8 mouse cellular contexts compared by ENCODE assay signal in genomic region chr13:24920333-24920977, GRCm38 (mm10). TPM values are rescaled to one million over a fixed set of nuclear protein-coding genes. Genes with fewer than 3 reads are reported as not detected.
DNase-seq lines count a peak whose midpoint lies in the region; ATAC-seq lines count a peak whose summit lies in the region.

No protein-coding gene starts in this region.

- H3K9ac ChIP-seq in embryonic facial prominence, embryonic 11.5 days (replicated peaks; ENCODE audit: low read length) = no peak overlapping the region
- no peak overlapping the region for H3K9ac ChIP-seq in hindbrain, embryonic 11.5 days (ENCODE audit: low read depth, low read length)

- no peak; the same call in 1 of the 2 replicates for ATAC-seq in embryonic facial prominence, embryonic 11.5 days (replicated peaks; ENCODE audit: insufficient number of reproducible peaks, low FRiP score, low TSS enrichment, low read depth)
- ATAC-seq in hindbrain, embryonic 11.5 days (ENCODE audit: low FRiP score) = peak; percentile 30

- H3K27ac ChIP-seq in embryonic facial prominence, embryonic 11.5 days (replicated peaks; ENCODE audit: low read depth, low read length) = no peak overlapping the region
- no peak overlapping the region for H3K27ac ChIP-seq in hindbrain, embryonic 11.5 days (ENCODE audit: low read depth, low read length)

- H3K27me3 ChIP-seq in embryonic facial prominence, embryonic 11.5 days (ENCODE audit: control insufficient read depth, insufficient read depth, low read length) = no peaks in the 10 kb centered on the region
- no peaks in the 10 kb centered on the region for H3K27me3 ChIP-seq in hindbrain, embryonic 11.5 days (ENCODE audit: control insufficient read depth, insufficient read depth, low read length)

- peak; percentile 21 to 58 for DNase-seq in layer of hippocampus, adult 18-20 months (ENCODE audit: low spot score in 2 of 2)
- DNase-seq in layer of hippocampus, adult 11-12 months (ENCODE audit: low spot score) = no peak
- peak; percentile 67 for DNase-seq in adipocyte (ENCODE audit: low spot score)
- peak; percentile 75 for DNase-seq in embryonic facial prominence, embryonic 11.5 days (ENCODE audit: low spot score)
- DNase-seq in hindbrain, embryonic 11.5 days (ENCODE audit: low spot score) = peak; percentile 63
- peak; percentile 50 to 65 for DNase-seq in layer of hippocampus, postnatal 10 days (ENCODE audit: low spot score in 2 of 2)
- DNase-seq in mesoderm, embryonic 11.5 days (ENCODE audit: low read depth, low spot score) = peak; percentile 73
- peak; percentile 36 to 76 for DNase-seq in spleen, postnatal 4 days (ENCODE audit: low spot score in 2 of 2)

- 25% methylated on average over 5 of the region's 5 CpGs for WGBS in embryonic facial prominence, embryonic 11.5 days
- WGBS in hindbrain, embryonic 11.5 days = 32% methylated on average over 5 of the region's 5 CpGs

- H3K4me2 ChIP-seq in embryonic facial prominence, embryonic 11.5 days (ENCODE audit: low read depth, low read length) = no peak overlapping the region
- no peak overlapping the region for H3K4me2 ChIP-seq in hindbrain, embryonic 11.5 days (replicated peaks; ENCODE audit: low read depth, low read length)

- no peak overlapping the region for H3K4me3 ChIP-seq in embryonic facial prominence, embryonic 11.5 days (ENCODE audit: low read depth, low read length)
- H3K4me3 ChIP-seq in hindbrain, embryonic 11.5 days (ENCODE audit: low read depth, low read length) = no peak overlapping the region

- no peaks in the 10 kb centered on the region for H3K4me1 ChIP-seq in embryonic facial prominence, embryonic 11.5 days (ENCODE audit: control insufficient read depth, insufficient read depth, low read length)
- no peaks in the 10 kb centered on the region for H3K4me1 ChIP-seq in hindbrain, embryonic 11.5 days (replicated peaks; ENCODE audit: control insufficient read depth, insufficient read depth, low read length)

- no peaks in the 10 kb centered on the region for H3K9me3 ChIP-seq in embryonic facial prominence, embryonic 11.5 days (replicated peaks; ENCODE audit: control insufficient read depth, low read length)
- H3K9me3 ChIP-seq in hindbrain, embryonic 11.5 days (ENCODE audit: control insufficient read depth, low read length) = no peaks in the 10 kb centered on the region

- H3K36me3 ChIP-seq in embryonic facial prominence, embryonic 11.5 days (replicated peaks; ENCODE audit: control insufficient read depth, insufficient read depth, low read depth, low read length) = no peaks in the 10 kb centered on the region
- 0 out of 2 replicates have a peak, but pooled peaks cover 2% of the 10 kb centered on the region for H3K36me3 ChIP-seq in hindbrain, embryonic 11.5 days (ENCODE audit: control insufficient read depth, insufficient read depth, low read length)

RNA-seq across cellular contexts. Expression of gene Aldh5a1, which starts 17.0 kb away (rescaled TPM):
- 10 to 100 TPM; 62.0 to 68.8 TPM for total RNA-seq in layer of hippocampus, adult 18-20 months (2021)
- polyA plus RNA-seq in embryonic facial prominence, embryonic 11.5 days (2014; fragmentation: Nextera tagmentation; extraction: Ambion mirVana) = 7.5 and 7.8 TPM in 2 replicates
- polyA plus RNA-seq in hindbrain, embryonic 11.5 days (2014; fragmentation: Nextera tagmentation; extraction: Ambion mirVana) = 6.0 and 7.6 TPM in 2 replicates
- total RNA-seq in layer of hippocampus, postnatal 10 days (2021) = 10 to 100 TPM; 66.6 to 68.9 TPM

RNA-seq across cellular contexts. Expression of gene Gpld1, which starts 22.5 kb away (rescaled TPM):
- total RNA-seq in layer of hippocampus, adult 18-20 months (2021) = 10 to 100 TPM; 22.1 to 24.3 TPM
- 0.49 and 0.57 TPM in 2 replicates for polyA plus RNA-seq in embryonic facial prominence, embryonic 11.5 days (2014; fragmentation: Nextera tagmentation; extraction: Ambion mirVana)
- 0.25 and 0.81 TPM in 2 replicates for polyA plus RNA-seq in hindbrain, embryonic 11.5 days (2014; fragmentation: Nextera tagmentation; extraction: Ambion mirVana)
- total RNA-seq in layer of hippocampus, postnatal 10 days (2021) = 1 to 10 TPM; 7.1 to 8.9 TPM
